ENCODE assay signal across 7 mouse cellular contexts in the genomic region with DNA sequence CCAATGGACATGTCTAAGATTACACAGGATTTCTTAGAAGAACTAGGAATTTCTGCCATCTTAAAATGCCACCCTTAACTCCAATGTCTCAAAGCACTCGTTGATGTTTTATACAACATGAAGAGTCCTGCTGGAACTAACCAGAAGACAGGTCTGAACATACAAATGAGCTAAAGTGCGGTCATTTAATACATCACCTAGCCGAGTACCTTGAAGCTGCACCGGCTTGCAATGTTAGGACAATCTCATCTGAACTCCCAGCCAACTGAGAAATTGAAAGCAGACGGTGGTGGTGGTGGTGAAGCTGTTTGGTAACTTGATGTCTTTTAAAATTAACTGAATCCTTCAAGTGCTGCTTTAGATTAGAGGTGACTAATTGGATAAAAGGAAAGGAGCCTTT. TPM values are rescaled to one million over a fixed set of nuclear protein-coding genes. Genes with fewer than 3 reads are reported as not detected.
A peak's percentile ranks its signal among the peaks of the same experiment; 100 is the strongest.
DNase-seq lines count a peak whose midpoint lies in the region; ATAC-seq and TF ChIP-seq lines count a peak whose summit lies in the region.

No protein-coding gene starts in this region.

- 47% methylated on average over 5 of the region's 5 CpGs for WGBS in lung, embryonic 14.5 days
- 51% methylated on average over 5 of the region's 5 CpGs for WGBS in forebrain, embryonic 13.5 days
- 25% methylated on average over 5 of the region's 5 CpGs for WGBS in limb, embryonic 15.5 days
- WGBS in stomach, embryonic 15.5 days = 47% methylated on average over 5 of the region's 5 CpGs

- peak overlapping the region; percentile 64 for H3K4me3 ChIP-seq in lung, embryonic 14.5 days (ENCODE audit: low read depth, low read length)
- peak overlapping the region; percentile 69 for H3K4me3 ChIP-seq in forebrain, embryonic 13.5 days
- peak overlapping the region; percentile 78 for H3K4me3 ChIP-seq in limb, embryonic 15.5 days
- H3K4me3 ChIP-seq in stomach, embryonic 15.5 days (replicated peaks) = peak overlapping the region; percentile 85

- no peak for TF ChIP-seq CTCF in lung, embryonic 14.5 days (IDR thresholded peaks at IDR 0.05; ENCODE audit: low read depth)

- H3K27me3 ChIP-seq in lung, embryonic 14.5 days (ENCODE audit: insufficient read depth, low read length) = no peaks in the 10 kb centered on the region
- H3K27me3 ChIP-seq in forebrain, embryonic 13.5 days = peaks cover 10% of the 10 kb centered on the region; the same call in 1 of the 2 replicates
- H3K27me3 ChIP-seq in limb, embryonic 15.5 days = 0 out of 2 replicates have a peak, but pooled peaks cover 4% of the 10 kb centered on the region
- no peaks in the 10 kb centered on the region for H3K27me3 ChIP-seq in stomach, embryonic 15.5 days (replicated peaks)

- no peak for ATAC-seq in lung, embryonic 14.5 days (ENCODE audit: insufficient read depth)
- ATAC-seq in forebrain, embryonic 13.5 days = no peak
- no peak for ATAC-seq in limb, embryonic 15.5 days (ENCODE audit: insufficient number of reproducible peaks, low FRiP score, low TSS enrichment, low read depth)
- no peak for ATAC-seq in stomach, embryonic 15.5 days (ENCODE audit: insufficient read depth, low FRiP score, low read depth)

- H3K4me2 ChIP-seq in lung, embryonic 14.5 days = peak overlapping the region; percentile 99
- H3K4me2 ChIP-seq in forebrain, embryonic 13.5 days = peak overlapping the region; percentile 100
- H3K4me2 ChIP-seq in limb, embryonic 15.5 days = peak overlapping the region; percentile 97
- peak overlapping the region; percentile 99 for H3K4me2 ChIP-seq in stomach, embryonic 15.5 days

- H3K4me1 ChIP-seq in lung, embryonic 14.5 days (ENCODE audit: insufficient read depth) = no peaks in the 10 kb centered on the region
- peaks cover 17% of the 10 kb centered on the region for H3K4me1 ChIP-seq in forebrain, embryonic 13.5 days
- peaks cover 8% of the 10 kb centered on the region for H3K4me1 ChIP-seq in limb, embryonic 15.5 days
- H3K4me1 ChIP-seq in stomach, embryonic 15.5 days = 0 out of 2 replicates have a peak, but pooled peaks cover 4% of the 10 kb centered on the region

- peak overlapping the region; percentile 58 for H3K9ac ChIP-seq in lung, embryonic 14.5 days
- peak overlapping the region; percentile 53 for H3K9ac ChIP-seq in forebrain, embryonic 13.5 days
- no peak overlapping the region for H3K9ac ChIP-seq in limb, embryonic 15.5 days
- H3K9ac ChIP-seq in stomach, embryonic 15.5 days = peak overlapping the region; percentile 37; the same call in 1 of the 2 replicates

- H3K9me3 ChIP-seq in lung, embryonic 14.5 days (ENCODE audit: low read depth, low read length) = no peaks in the 10 kb centered on the region
- H3K9me3 ChIP-seq in forebrain, embryonic 13.5 days (replicated peaks) = no peaks in the 10 kb centered on the region
- H3K9me3 ChIP-seq in limb, embryonic 15.5 days = no peaks in the 10 kb centered on the region
- H3K9me3 ChIP-seq in stomach, embryonic 15.5 days = no peaks in the 10 kb centered on the region

- H3K36me3 ChIP-seq in lung, embryonic 14.5 days (ENCODE audit: insufficient read depth) = no peaks in the 10 kb centered on the region
- no peaks in the 10 kb centered on the region for H3K36me3 ChIP-seq in forebrain, embryonic 13.5 days (ENCODE audit: poor library complexity, severe bottlenecking)
- no peaks in the 10 kb centered on the region for H3K36me3 ChIP-seq in limb, embryonic 15.5 days
- no peaks in the 10 kb centered on the region for H3K36me3 ChIP-seq in stomach, embryonic 15.5 days

- DNase-seq in lung, embryonic 14.5 days = no peak
- no peak for DNase-seq in lung, adult 18-20 months
- no peak for DNase-seq in B cell, adult 2 months
- no peak for DNase-seq in right cerebral cortex, postnatal 4 days

- no peak overlapping the region for H3K27ac ChIP-seq in lung, embryonic 14.5 days (ENCODE audit: low read depth)
- no peak overlapping the region for H3K27ac ChIP-seq in forebrain, embryonic 13.5 days
- H3K27ac ChIP-seq in limb, embryonic 15.5 days = no peak overlapping the region
- no peak overlapping the region for H3K27ac ChIP-seq in stomach, embryonic 15.5 days

RNA-seq across cellular contexts. Expression of gene Mitf, which starts 0.8 kb away (rescaled TPM):
- polyA plus RNA-seq in lung, embryonic 14.5 days (2014; fragmentation: Nextera tagmentation; extraction: Ambion mirVana) = 1.4 and 2.0 TPM in 2 replicates
- polyA plus RNA-seq in forebrain, embryonic 13.5 days (2015; fragmentation: Nextera tagmentation; extraction: Ambion mirVana) = 1.0 and 1.8 TPM in 2 replicates
- 2.9 and 3.7 TPM in 2 replicates for polyA plus RNA-seq in limb, embryonic 15.5 days (2015; fragmentation: Nextera tagmentation; extraction: Ambion mirVana)
- polyA plus RNA-seq in stomach, embryonic 15.5 days (2015; fragmentation: Nextera tagmentation; extraction: Ambion mirVana) = 1.9 and 2.0 TPM in 2 replicates
